Mouse (Mus musculus): ENCODE measurements around the gene Snx21. TPM values are rescaled to one million over a fixed set of nuclear protein-coding genes. Genes with fewer than 3 reads are reported as not detected.

Gene Snx21
- total and polyA plus RNA-seq, 3 experiments: 3.8 to 7.7 TPM; not detected in 1

- H3K9me3 ChIP-seq (replicated peaks; ENCODE audit: insufficient read depth, low read length): no peaks in the 10 kb centered on the region
- no peak for TF ChIP-seq CTCF (IDR thresholded peaks at IDR 0.05 in 2 of 3, conservative IDR thresholded peaks at IDR 0.05 in 1 of 3; ENCODE audit: control insufficient read depth in 1 of 3, insufficient read depth in 1 of 3, low read depth in 2 of 3, low read length in 3 of 3, poor library complexity in 1 of 3, severe bottlenecking in 1 of 3)
- H3K36me3 ChIP-seq (ENCODE audit: control insufficient read depth in 1 of 2, insufficient read depth in 2 of 2, low read length in 2 of 2): peaks cover 2 to 14% of the 10 kb centered on the region in 2 experiments; a peak in 2 of 4 replicates
- no peak for DNase-seq (ENCODE audit: low read depth, low spot score)
- no peak overlapping the region for H3K9ac ChIP-seq (ENCODE audit: control insufficient read depth, low read depth, low read length, poor library complexity, severe bottlenecking)
- H3K27me3 ChIP-seq (ENCODE audit: control insufficient read depth in 1 of 2, insufficient read depth in 2 of 2, low read length in 2 of 2): no peaks in the 10 kb centered on the region
- H3K4me3 ChIP-seq (ENCODE audit: control insufficient read depth in 1 of 2, insufficient read depth in 1 of 2, low read depth in 2 of 2, low read length in 2 of 2): no peak overlapping the region
- H3K27ac ChIP-seq (ENCODE audit: control insufficient read depth, low read depth, low read length): no peak overlapping the region
- H3K79me2 ChIP-seq (ENCODE audit: control insufficient read depth, insufficient read depth, low read length, poor library complexity): peaks cover 18% of the 10 kb centered on the region
- H3K4me1 ChIP-seq (ENCODE audit: control insufficient read depth in 1 of 2, insufficient read depth in 2 of 2, low read length in 2 of 2): peaks cover 2 to 20% of the 10 kb centered on the region in 2 experiments; a peak in 3 of 4 replicates
Observed at GRCm38 (mm10) chr2:164831029-164831428, 45.4 kb downstream of the Snx21 start.

- Histone ChIP-seq H3K9me3 (replicated peaks; ENCODE audit: insufficient read depth, low read length) (no peaks in the 10 kb centered on the region), H3K36me3 (ENCODE audit: control insufficient read depth in 1 of 2, insufficient read depth in 2 of 2, low read length in 2 of 2) (peaks cover 2 to 10% of the 10 kb centered on the region in 2 experiments; a peak in 2 of 4 replicates), H3K9ac (ENCODE audit: control insufficient read depth, low read depth, low read length, poor library complexity, severe bottlenecking) (peak overlapping the region; percentile 82), H3K4me1 (ENCODE audit: control insufficient read depth in 1 of 2, insufficient read depth in 2 of 2, low read length in 2 of 2) (peaks cover 0 to 14% of the 10 kb centered on the region in 2 experiments; a peak in 2 of 4 replicates), H3K4me3 (ENCODE audit: control insufficient read depth in 1 of 2, insufficient read depth in 1 of 2, low read depth in 2 of 2, low read length in 2 of 2) (peak overlapping the region; percentile 56 to 86; a peak in 3 of 4 replicates), H3K27me3 (ENCODE audit: control insufficient read depth in 1 of 2, insufficient read depth in 2 of 2, low read length in 2 of 2) (no peaks in the 10 kb centered on the region), H3K79me2 (ENCODE audit: control insufficient read depth, insufficient read depth, low read length, poor library complexity) (peaks cover 18% of the 10 kb centered on the region), H3K27ac (ENCODE audit: control insufficient read depth, low read depth, low read length) (peak overlapping the region; percentile 51)
- peak; percentile 47 for DNase-seq (ENCODE audit: low read depth, low spot score)
- no peak for TF ChIP-seq GATA1 (IDR thresholded peaks at IDR 0.05; ENCODE audit: low read depth, low read length)
- no peak for TF ChIP-seq BHLHE40 (IDR thresholded peaks at IDR 0.05; ENCODE audit: borderline replicate concordance, low read depth, low read length)
- TF ChIP-seq POLR2A (IDR thresholded peaks at IDR 0.05; ENCODE audit: control insufficient read depth in 1 of 2, insufficient read depth in 1 of 2, low read depth in 1 of 2, low read length in 2 of 2, poor library complexity in 1 of 2): no peak
- TF ChIP-seq SIN3A (IDR thresholded peaks at IDR 0.05; ENCODE audit: low read length): no peak
- no peak for TF ChIP-seq POLR2AphosphoS2 (IDR thresholded peaks at IDR 0.05; ENCODE audit: low read length)
- TF ChIP-seq CHD1 (IDR thresholded peaks at IDR 0.05; ENCODE audit: low read depth, low read length): no peak
- no peak for TF ChIP-seq MXI1 (IDR thresholded peaks at IDR 0.05; ENCODE audit: low read depth, low read length)
- peak; percentile 70 for TF ChIP-seq MAX (IDR thresholded peaks at IDR 0.05; ENCODE audit: low read length)
- no peak for TF ChIP-seq HCFC1 (IDR thresholded peaks at IDR 0.05; ENCODE audit: low read depth, low read length)
- TF ChIP-seq NRF1 (IDR thresholded peaks at IDR 0.05; ENCODE audit: insufficient read depth, low read depth, low read length, poor library complexity, severe bottlenecking): no peak
- TF ChIP-seq UBTF (IDR thresholded peaks at IDR 0.05; ENCODE audit: borderline replicate concordance, insufficient read depth, low read depth, low read length): no peak
- no peak for TF ChIP-seq ZMIZ1 (IDR thresholded peaks at IDR 0.05; ENCODE audit: low read depth, low read length)
- no peak for TF ChIP-seq E2F4 (IDR thresholded peaks at IDR 0.05; ENCODE audit: borderline replicate concordance, low read depth, low read length)
- TF ChIP-seq MAFK (IDR thresholded peaks at IDR 0.05; ENCODE audit: borderline replicate concordance, low read depth, low read length): no peak
- no peak for TF ChIP-seq ZKSCAN1 (IDR thresholded peaks at IDR 0.05; ENCODE audit: low read depth, low read length)
- TF ChIP-seq MYB (IDR thresholded peaks at IDR 0.05; ENCODE audit: low read depth, low read length): no peak
- no peak for TF ChIP-seq SMC3 (IDR thresholded peaks at IDR 0.05; ENCODE audit: low read depth, low read length)
- no peak for TF ChIP-seq ETS1 (IDR thresholded peaks at IDR 0.05; ENCODE audit: low read depth, low read length)
- peak; percentile 69 for TF ChIP-seq USF1 (IDR thresholded peaks at IDR 0.05; ENCODE audit: low read depth, low read length)
- TF ChIP-seq CTCF (IDR thresholded peaks at IDR 0.05 in 2 of 3, conservative IDR thresholded peaks at IDR 0.05 in 1 of 3; ENCODE audit: control insufficient read depth in 1 of 3, insufficient read depth in 1 of 3, low read depth in 2 of 3, low read length in 3 of 3, poor library complexity in 1 of 3, severe bottlenecking in 1 of 3): peak in 1 of 3 experiments; percentile 16; a peak in 1 of 6 replicates
- TF ChIP-seq EP300 (IDR thresholded peaks at IDR 0.05; ENCODE audit: low read depth in 1 of 2, low read length in 2 of 2): no peak
- peak; percentile 28; the same call in 1 of the 2 replicates for TF ChIP-seq TBP (IDR thresholded peaks at IDR 0.05; ENCODE audit: low read depth, low read length)
- no peak for TF ChIP-seq USF2 (IDR thresholded peaks at IDR 0.05; ENCODE audit: borderline replicate concordance in 1 of 2, insufficient read depth in 1 of 2, low read depth in 1 of 2, low read length in 2 of 2)
- TF ChIP-seq ELF1 (IDR thresholded peaks at IDR 0.05; ENCODE audit: low read depth, low read length): no peak
- TF ChIP-seq POLR2AphosphoS5 (IDR thresholded peaks at IDR 0.05; ENCODE audit: borderline replicate concordance, low read depth, low read length): no peak
- peak; percentile 6 for TF ChIP-seq RAD21 (IDR thresholded peaks at IDR 0.05; ENCODE audit: low read depth, low read length)
- TF ChIP-seq ZC3H11A (IDR thresholded peaks at IDR 0.05; ENCODE audit: low read depth, low read length): no peak
- TF ChIP-seq CHD2 (IDR thresholded peaks at IDR 0.05; ENCODE audit: low read length): no peak
- TF ChIP-seq JUND (IDR thresholded peaks at IDR 0.05; ENCODE audit: low read depth, low read length): no peak
- TF ChIP-seq GABPA (IDR thresholded peaks at IDR 0.05; ENCODE audit: low read depth, low read length): no peak
Observed at GRCm38 (mm10) chr2:164832032-164832747, 46.6 kb downstream of the Snx21 start.
